26 mouse cellular contexts compared by ENCODE assay signal in the genomic region with DNA sequence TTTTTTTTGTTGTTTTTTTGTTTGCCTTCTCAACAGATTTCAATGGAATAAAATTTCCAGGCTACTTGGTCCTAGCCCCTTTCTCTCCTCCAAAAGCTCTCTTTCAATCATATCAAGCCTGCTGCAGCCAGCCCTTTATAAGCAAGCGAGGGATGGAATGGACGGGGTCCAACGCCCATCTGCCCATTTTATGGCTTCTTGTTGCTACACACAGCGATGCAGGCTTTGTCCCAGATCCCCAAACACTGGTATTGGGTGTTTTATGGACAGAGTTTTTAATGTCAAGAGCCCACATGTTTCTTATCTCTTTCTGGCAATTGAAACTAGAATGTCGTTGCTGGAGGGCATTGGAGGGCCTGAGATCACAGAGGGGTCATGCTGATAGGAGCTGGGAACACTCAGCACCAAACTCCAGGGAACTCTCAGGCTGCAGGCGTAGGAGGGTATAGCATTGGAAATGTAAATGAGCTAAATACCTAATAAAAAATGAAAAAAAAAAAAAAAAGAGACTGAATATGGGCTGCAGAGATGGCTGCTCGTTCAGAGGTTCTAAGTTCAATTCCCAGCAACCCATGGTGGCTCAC.
DNase-seq lines count a peak whose midpoint lies in the region; ATAC-seq and TF ChIP-seq lines count a peak whose summit lies in the region.
"Had no signal": no experiment of that assay in that cellular context is flagged by ENCODE, and none has a peak within 500 bp of the region (broad histone marks: within the 10 kb centered on the region; RNA-seq: fewer than 3 reads in every experiment).

No protein-coding gene starts in this region.

- WGBS in heart, embryonic 15.5 days, result 33% methylated on average over 7 of the region's 7 CpGs

- peak; percentile 60; the same call in 1 of the 2 replicates for ATAC-seq in heart, embryonic 15.5 days (replicated peaks; ENCODE audit: insufficient number of reproducible peaks, insufficient read depth, low FRiP score, low read depth)
- ATAC-seq: hindbrain, embryonic 16.5 days; liver, embryonic 12.5 days; liver, postnatal 0 days had no signal

- H3K36me3 ChIP-seq in heart, embryonic 15.5 days, result no peaks in the 10 kb centered on the region
- H3K36me3 ChIP-seq: G1E; kidney, embryonic 15.5 days; limb, embryonic 13.5 days; liver, embryonic 12.5 days; midbrain, embryonic 12.5 days; neural tube, embryonic 13.5 days had no signal

- H3K27ac ChIP-seq in heart, embryonic 15.5 days, result no peak overlapping the region
- H3K27ac ChIP-seq: left cerebral cortex, adult 2 months; limb, embryonic 13.5 days; liver, embryonic 12.5 days; midbrain, embryonic 12.5 days; neural tube, embryonic 13.5 days; stomach, postnatal 0 days had no signal

- DNase-seq in cerebellum, postnatal 10 days, result peak; percentile 43 to 68
- no peak for DNase-seq in cerebellum, postnatal 4 days (ENCODE audit: low spot score in 2 of 2)
- no peak for DNase-seq in heart, adult 9 months (ENCODE audit: low spot score in 2 of 2)
- peak; percentile 21 for DNase-seq in kidney, postnatal 10 days
- DNase-seq in kidney, adult 18-20 months, result no peak
- peak; percentile 57 for DNase-seq in brain, embryonic 14.5 days (ENCODE audit: low read depth)
- DNase-seq: adrenal gland, adult 8-10 months; cerebellum, adult 9-10 months; gastrocnemius, postnatal 10 days; heart, postnatal 14 days; liver, postnatal 0 days; lung, postnatal 36 days; right cerebral cortex, postnatal 4 days; thymus, adult 18-20 months; thymus, postnatal 25 days had no signal

- no peak for TF ChIP-seq POLR2A in brain, embryonic 14.5 days (IDR thresholded peaks at IDR 0.05; ENCODE audit: borderline replicate concordance, extremely low read depth, insufficient read depth, insufficient read length, poor library complexity, severe bottlenecking)

- no peak overlapping the region for H3K4me3 ChIP-seq in heart, embryonic 15.5 days
- H3K4me3 ChIP-seq: erythroblast, embryonic 14.5 days; kidney, embryonic 15.5 days; left cerebral cortex, adult 2 months; limb, embryonic 13.5 days; liver, embryonic 12.5 days; midbrain, embryonic 12.5 days; neural tube, embryonic 13.5 days had no signal

- H3K9ac ChIP-seq in heart, embryonic 15.5 days, result no peak overlapping the region
- H3K9ac ChIP-seq: kidney, embryonic 15.5 days; limb, embryonic 13.5 days; liver, embryonic 12.5 days; liver, postnatal 0 days; midbrain, embryonic 12.5 days; neural tube, embryonic 13.5 days had no signal

- no peaks in the 10 kb centered on the region for H3K27me3 ChIP-seq in heart, embryonic 15.5 days
- H3K27me3 ChIP-seq: limb, embryonic 13.5 days; midbrain, embryonic 12.5 days; neural tube, embryonic 13.5 days had no signal

- no peaks in the 10 kb centered on the region for H3K9me3 ChIP-seq in heart, embryonic 15.5 days (replicated peaks)
- H3K9me3 ChIP-seq: G1E; kidney, embryonic 15.5 days; limb, embryonic 13.5 days; liver, embryonic 12.5 days; midbrain, embryonic 12.5 days; neural tube, embryonic 13.5 days had no signal

- TF ChIP-seq CTCF in brain, embryonic 14.5 days (IDR thresholded peaks at IDR 0.05; ENCODE audit: borderline replicate concordance, extremely low read depth, insufficient read depth, insufficient read length), result no peak

- no peak overlapping the region for H3K4me2 ChIP-seq in heart, embryonic 15.5 days
- H3K4me2 ChIP-seq: kidney, embryonic 15.5 days; limb, embryonic 13.5 days; liver, embryonic 12.5 days; midbrain, embryonic 12.5 days; neural tube, embryonic 13.5 days had no signal

- H3K4me1 ChIP-seq in heart, embryonic 15.5 days (replicated peaks), result peaks cover 21% of the 10 kb centered on the region
- H3K4me1 ChIP-seq: liver, embryonic 12.5 days; neural tube, embryonic 13.5 days had no signal

Comparison
In these comparisons a context has a peak if more than half of its experiments do, and no peak if none do; other contexts are left out.
1. DNase-seq: peak in cerebellum, postnatal 10 days (2 of 2), kidney, postnatal 10 days (single experiment) and brain, embryonic 14.5 days (single experiment); none in cerebellum, postnatal 4 days (0 of 2), heart, adult 9 months (0 of 2) and kidney, adult 18-20 months (single experiment).